Comparison of ENCODE assay signal across 20 mouse cellular contexts in genomic region chr14:46613211-46613610, GRCm38 (mm10).
"Had no signal": no experiment of that assay in that cellular context is flagged by ENCODE, and none has a peak within 500 bp of the region (broad histone marks: within the 10 kb centered on the region; RNA-seq: fewer than 3 reads in every experiment).

No protein-coding gene starts in this region.

- H3K9me3 ChIP-seq: limb, embryonic 15.5 days; liver, embryonic 15.5 days; neural tube, embryonic 13.5 days had no signal

- H3K4me1 ChIP-seq: megakaryocyte, embryonic 14.5 days; midbrain, embryonic 12.5 days; neural tube, embryonic 13.5 days had no signal

- H3K9ac ChIP-seq: limb, embryonic 12.5 days; limb, embryonic 15.5 days; liver, embryonic 15.5 days; midbrain, embryonic 12.5 days; neural tube, embryonic 13.5 days had no signal

- H3K4me3 ChIP-seq: layer of hippocampus, adult 2 months; limb, embryonic 12.5 days; limb, embryonic 15.5 days; liver, embryonic 15.5 days; megakaryocyte, embryonic 14.5 days; midbrain, embryonic 12.5 days; myocyte; neural tube, embryonic 13.5 days had no signal

- DNase-seq: kidney, adult 18-20 months; kidney, adult 9 months; kidney, postnatal 14 days; layer of hippocampus, adult 9-11 months; lung, adult 2 months; retina, postnatal 1 day; right cerebral cortex, postnatal 25 days; thymus, adult 18-20 months; thymus, postnatal 36 days had no signal

- H3K27ac ChIP-seq: layer of hippocampus, adult 2 months; limb, embryonic 12.5 days; limb, embryonic 15.5 days; liver, embryonic 15.5 days; midbrain, embryonic 12.5 days; neural tube, embryonic 13.5 days had no signal

- H3K27me3 ChIP-seq: limb, embryonic 15.5 days; liver, embryonic 15.5 days; megakaryocyte, embryonic 14.5 days; midbrain, embryonic 12.5 days; neural tube, embryonic 13.5 days had no signal

- ATAC-seq: intestine, embryonic 16.5 days; lung, postnatal 0 days; midbrain, embryonic 16.5 days had no signal

- H3K36me3 ChIP-seq: limb, embryonic 12.5 days; limb, embryonic 15.5 days; liver, embryonic 15.5 days; midbrain, embryonic 12.5 days; neural tube, embryonic 13.5 days had no signal

- H3K4me2 ChIP-seq: limb, embryonic 12.5 days; limb, embryonic 15.5 days; liver, embryonic 15.5 days; midbrain, embryonic 12.5 days; neural tube, embryonic 13.5 days had no signal
